Mouse (Mus musculus): Measurements from ENCODE around the gene Hnrnpc. TPM values are rescaled to one million over a fixed set of nuclear protein-coding genes. Genes with fewer than 3 reads are reported as not detected.

Hnrnpc gene
- polyA plus RNA-seq, 1 experiment from 2014 or later, result 129 TPM

- ATAC-seq (no peak), DNase-seq (peak; percentile 55)
- Histone ChIP-seq H3K4me1 (ENCODE audit: insufficient read depth) (peaks cover 22% of the 10 kb centered on the region), H3K36me3 (replicated peaks; ENCODE audit: insufficient read depth, low read length) (peaks cover 3% of the 10 kb centered on the region; the same call in 1 of the 2 replicates), H3K9ac (replicated peaks) (no peak overlapping the region), H3K27me3 (ENCODE audit: insufficient read depth, low read length) (no peaks in the 10 kb centered on the region), H3K4me3 (ENCODE audit: low read depth, low read length) (no peak overlapping the region), H3K9me3 (ENCODE audit: low read length) (no peaks in the 10 kb centered on the region), H3K4me2 (ENCODE audit: low read depth, low read length) (peak overlapping the region; percentile 55), H3K27ac (ENCODE audit: low read depth) (peak overlapping the region; percentile 98)
- TF ChIP-seq CTCF (IDR thresholded peaks at IDR 0.05; ENCODE audit: low read depth) (no peak), EP300 (IDR thresholded peaks at IDR 0.05; ENCODE audit: low read depth) (no peak)
- WGBS (ENCODE audit: insufficient replicate concordance), result 17% methylated on average over 10 of the region's 10 CpGs
Measured at GRCm38 (mm10) chr14:52106741-52107140, 2.9 kb upstream of the Hnrnpc start.

- Histone ChIP-seq H3K36me3 (replicated peaks; ENCODE audit: insufficient read depth, low read length) (peaks cover 7% of the 10 kb centered on the region), H3K9me3 (ENCODE audit: low read length) (no peaks in the 10 kb centered on the region), H3K4me3 (ENCODE audit: low read depth, low read length) (no peak overlapping the region), H3K27ac (ENCODE audit: low read depth) (peak overlapping the region; percentile 98), H3K4me1 (ENCODE audit: insufficient read depth) (peaks cover 31% of the 10 kb centered on the region), H3K27me3 (ENCODE audit: insufficient read depth, low read length) (no peaks in the 10 kb centered on the region), H3K4me2 (ENCODE audit: low read depth, low read length) (no peak overlapping the region), H3K9ac (replicated peaks) (no peak overlapping the region)
- 55% methylated on average over 2 of the region's 2 CpGs for WGBS (ENCODE audit: insufficient replicate concordance)
- no peak for DNase-seq
- ATAC-seq, result no peak
- TF ChIP-seq EP300 (IDR thresholded peaks at IDR 0.05; ENCODE audit: low read depth) (no peak), CTCF (IDR thresholded peaks at IDR 0.05; ENCODE audit: low read depth) (no peak)
Measured at GRCm38 (mm10) chr14:52105308-52105707, 1.5 kb upstream of the Hnrnpc start.

GRCm38 (mm10) chr14:52104677-52105285 lies 953 bp upstream of the Hnrnpc start:
- Histone ChIP-seq H3K27me3 (ENCODE audit: insufficient read depth, low read length) (no peaks in the 10 kb centered on the region), H3K36me3 (replicated peaks; ENCODE audit: insufficient read depth, low read length) (peaks cover 9% of the 10 kb centered on the region), H3K4me1 (ENCODE audit: insufficient read depth) (peaks cover 31% of the 10 kb centered on the region), H3K4me3 (ENCODE audit: low read depth, low read length) (peak overlapping the region; percentile 41), H3K27ac (ENCODE audit: low read depth) (peak overlapping the region; percentile 98), H3K4me2 (ENCODE audit: low read depth, low read length) (peak overlapping the region; percentile 85), H3K9me3 (ENCODE audit: low read length) (no peaks in the 10 kb centered on the region), H3K9ac (replicated peaks) (peak overlapping the region; percentile 71)
- peak; percentile 0; the same call in 1 of the 2 replicates for ATAC-seq
- no peak for TF ChIP-seq EP300 (IDR thresholded peaks at IDR 0.05; ENCODE audit: low read depth)
- TF ChIP-seq CTCF (IDR thresholded peaks at IDR 0.05; ENCODE audit: low read depth), result peak; percentile 17; the same call in 1 of the 2 replicates
- WGBS (ENCODE audit: insufficient replicate concordance), result 30% methylated on average over 7 of the region's 7 CpGs
- no peak for DNase-seq

GRCm38 (mm10) chr14:52103474-52103855 lies 363 bp downstream of the Hnrnpc start:
- peak overlapping the region; percentile 98 for H3K27ac ChIP-seq (ENCODE audit: low read depth)
- peak overlapping the region; percentile 75 for H3K4me2 ChIP-seq (ENCODE audit: low read depth, low read length)
- whole genome bisulfite sequencing (ENCODE audit: insufficient replicate concordance), result 2% methylated on average over 30 of the region's 30 CpGs
- no peak; the same call in 1 of the 2 replicates for TF ChIP-seq CTCF (IDR thresholded peaks at IDR 0.05; ENCODE audit: low read depth)
- TF ChIP-seq EP300 (IDR thresholded peaks at IDR 0.05; ENCODE audit: low read depth), result no peak
- H3K4me1 ChIP-seq (ENCODE audit: insufficient read depth), result peaks cover 35% of the 10 kb centered on the region
- H3K27me3 ChIP-seq (ENCODE audit: insufficient read depth, low read length), result no peaks in the 10 kb centered on the region
- peaks cover 16% of the 10 kb centered on the region for H3K36me3 ChIP-seq (replicated peaks; ENCODE audit: insufficient read depth, low read length)
- H3K9me3 ChIP-seq (ENCODE audit: low read length), result no peaks in the 10 kb centered on the region
- peak overlapping the region; percentile 91 for H3K4me3 ChIP-seq (ENCODE audit: low read depth, low read length)
- H3K9ac ChIP-seq (replicated peaks), result peak overlapping the region; percentile 100
- DNase-seq (no peak), ATAC-seq (peak; percentile 6; the same call in 1 of the 2 replicates)

GRCm38 (mm10) chr14:52101285-52102157 lies 2.3 kb downstream of the Hnrnpc start:
- ATAC-seq (no peak), DNase-seq (no peak)
- Histone ChIP-seq H3K4me3 (ENCODE audit: low read depth, low read length) (peak overlapping the region; percentile 91), H3K9me3 (ENCODE audit: low read length) (no peaks in the 10 kb centered on the region), H3K27ac (ENCODE audit: low read depth) (no peak overlapping the region), H3K36me3 (replicated peaks; ENCODE audit: insufficient read depth, low read length) (peaks cover 26% of the 10 kb centered on the region), H3K27me3 (ENCODE audit: insufficient read depth, low read length) (no peaks in the 10 kb centered on the region), H3K9ac (replicated peaks) (peak overlapping the region; percentile 100; the same call in 1 of the 2 replicates), H3K4me2 (ENCODE audit: low read depth, low read length) (peak overlapping the region; percentile 75), H3K4me1 (ENCODE audit: insufficient read depth) (peaks cover 35% of the 10 kb centered on the region)
- 28% methylated on average over 1 of the region's 1 CpGs for WGBS (ENCODE audit: insufficient replicate concordance)
- TF ChIP-seq EP300 (IDR thresholded peaks at IDR 0.05; ENCODE audit: low read depth) (no peak), CTCF (IDR thresholded peaks at IDR 0.05; ENCODE audit: low read depth) (peak; percentile 10; the same call in 1 of the 2 replicates)

All from liver, postnatal 0 days (tissue).